Mouse (Mus musculus): ENCODE results near the gene Aup1.

DNA sequence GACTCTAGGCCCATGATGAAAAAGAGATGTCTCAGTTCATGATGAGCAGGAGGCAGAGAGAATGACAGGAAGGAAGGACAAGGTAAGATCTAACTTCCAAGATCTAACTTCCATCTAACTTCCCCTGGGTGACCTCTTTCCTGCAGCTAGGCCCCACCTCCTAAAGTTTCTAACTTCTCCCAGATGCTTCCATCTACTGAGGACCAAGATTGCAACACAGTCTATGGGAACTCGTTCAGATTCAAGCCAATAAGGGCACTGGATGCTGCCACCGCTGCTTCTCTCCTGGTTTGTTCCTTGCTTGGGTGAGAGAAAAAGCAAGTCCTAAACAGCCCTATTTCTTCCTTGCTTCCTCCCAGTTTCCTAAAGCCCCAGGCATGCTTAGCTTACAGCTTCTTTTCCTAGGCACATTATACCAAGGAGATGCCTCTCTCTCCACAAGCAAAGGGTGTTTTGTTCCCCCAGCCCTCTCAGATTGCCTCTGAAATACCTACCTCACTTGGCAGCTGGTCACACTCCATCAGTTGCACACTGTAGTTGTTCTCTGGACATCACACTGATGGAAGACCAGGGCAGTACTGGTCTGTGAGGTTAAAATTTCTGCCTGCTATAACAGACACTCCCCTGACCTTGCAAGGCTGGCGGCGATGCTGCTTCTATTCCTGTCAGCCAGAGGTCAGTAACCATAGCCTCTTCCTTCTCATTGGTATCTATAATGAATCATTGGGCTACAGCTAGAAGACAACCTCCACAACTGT is 33.3 kb upstream of the Aup1 start:
- TF ChIP-seq CTCF (IDR thresholded peaks at IDR 0.05; ENCODE audit: control insufficient read depth, insufficient read depth, insufficient read length), result no peak
- TF ChIP-seq MAX (IDR thresholded peaks at IDR 0.05), result no peak
- no peak for TF ChIP-seq USF1 (IDR thresholded peaks at IDR 0.05; ENCODE audit: low read depth)

Data from C2C12 (cell line).